Mouse (Mus musculus): ENCODE results near the gene Gm20388.

DNA sequence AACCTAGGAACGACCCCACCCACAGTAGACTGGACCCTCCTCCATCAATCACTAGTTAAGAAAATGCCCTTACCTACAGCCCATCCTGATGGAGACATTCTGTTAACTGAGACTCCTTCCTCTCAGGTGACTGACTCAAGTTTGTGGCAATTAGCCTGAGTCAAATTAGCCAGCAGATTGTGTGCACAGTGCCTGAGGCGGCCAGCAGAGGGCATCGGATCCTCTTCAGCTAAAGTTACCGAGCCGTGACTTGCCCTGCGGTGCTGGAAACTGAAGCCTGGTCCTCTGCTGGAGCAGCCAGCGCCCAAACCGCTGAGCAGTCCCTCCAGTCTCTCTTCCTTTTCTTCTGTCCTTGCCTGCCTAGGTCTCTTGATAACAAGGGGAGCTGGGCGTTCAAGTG, 56.8 kb downstream of the Gm20388 start:
- TF ChIP-seq ZC3H11A (IDR thresholded peaks at IDR 0.05; ENCODE audit: borderline replicate concordance, low read depth, low read length), result no peak
- no peak for TF ChIP-seq MAFK (IDR thresholded peaks at IDR 0.05; ENCODE audit: insufficient read depth, low read depth, low read length)
- no peak for TF ChIP-seq ZNF384 (IDR thresholded peaks at IDR 0.05; ENCODE audit: low read depth, low read length)
- TF ChIP-seq HCFC1 (IDR thresholded peaks at IDR 0.05; ENCODE audit: borderline replicate concordance, insufficient read depth, low read length), result no peak
- TF ChIP-seq CHD2 (IDR thresholded peaks at IDR 0.05; ENCODE audit: low read depth, low read length), result no peak
